Mouse (Mus musculus) CH12.LX (cell line): ENCODE measurements around the gene Naa80. TPM values are rescaled to one million over a fixed set of nuclear protein-coding genes. Genes with fewer than 3 reads are reported as not detected.

Experiments used
- DNase-seq: peaks from one replicate; pipeline ENCODE4 v3.0.0-alpha.2; 2013; ENCODE audit errors: extremely low read depth
- H3K27ac ChIP-seq: 2 replicates; pipeline ENCODE4 v1.5.1; 2012; ENCODE audit warnings: low read depth, mild to moderate bottlenecking, control low read depth, moderate library complexity; ENCODE audit not compliant: insufficient read depth
- H3K27me3 ChIP-seq: replicated peaks from 2 replicates; pipeline ENCODE3; 2012; ENCODE audit warnings: inconsistent platforms
- H3K36me3 ChIP-seq, 2 experiments: replicated peaks in 1 of 2; 2 replicates each; pipeline versions ENCODE3 to v1.6.1; 2012; ENCODE audit warnings: inconsistent platforms in 1 of 2, low read length in 1 of 2, mild to moderate bottlenecking in 1 of 2, mixed read lengths in 1 of 2, moderate library complexity in 1 of 2; ENCODE audit not compliant: control insufficient read depth in 1 of 2, insufficient read depth in 1 of 2
- H3K4me1 ChIP-seq, 2 experiments: 2 replicates each; pipeline ENCODE4 v1.6.1; 2012; ENCODE audit warnings: inconsistent platforms in 1 of 2, moderate library complexity in 1 of 2; ENCODE audit not compliant: insufficient read depth in 2 of 2, control insufficient read depth in 1 of 2
- H3K4me2 ChIP-seq: 2 replicates; pipeline ENCODE4 v1.6.1; 2012; ENCODE audit warnings: low read depth, mild to moderate bottlenecking, control low read depth; ENCODE audit not compliant: poor library complexity, insufficient read depth, severe bottlenecking
- H3K4me3 ChIP-seq, 3 experiments: fragments of 150-350 bp in 1 of 3; sonication (generic) in 1 of 3; replicated peaks in 1 of 3; 2 replicates each; pipeline versions ENCODE3 to v1.5.1; 2011 to 2012; ENCODE audit warnings: low read depth in 2 of 3, low read length in 2 of 3, mild to moderate bottlenecking in 2 of 3, moderate library complexity in 2 of 3, control low read depth in 1 of 3, improper control_type of control experiment in 1 of 3, inconsistent platforms in 1 of 3, mixed read lengths in 1 of 3; ENCODE audit not compliant: poor library complexity in 1 of 3
- H3K79me2 ChIP-seq: replicated peaks from 2 replicates; pipeline ENCODE4 v1.6.1; 2012; ENCODE audit warnings: mild to moderate bottlenecking, moderate library complexity; ENCODE audit not compliant: control insufficient read depth, poor library complexity, insufficient read depth, severe bottlenecking; ENCODE audit errors: extremely low read depth
- H3K9ac ChIP-seq: 2 replicates; pipeline ENCODE4 v1.6.1; 2012; ENCODE audit warnings: low read depth, mild to moderate bottlenecking, control low read depth, moderate library complexity; ENCODE audit not compliant: insufficient read depth
- H3K9me3 ChIP-seq: replicated peaks from 2 replicates; pipeline ENCODE3; 2012; ENCODE audit warnings: low read length, inconsistent platforms, mixed read lengths
- BHLHE40 ChIP-seq: IDR thresholded peaks from 2 replicates; pipeline ENCODE4 v1.6.1; 2011; ENCODE audit warnings: mild to moderate bottlenecking, low read depth, low read length, improper control_type of control experiment
- CHD1 ChIP-seq: IDR thresholded peaks from 2 replicates; pipeline ENCODE4 v1.6.1; 2012; ENCODE audit warnings: low read depth, low read length, improper control_type of control experiment, inconsistent platforms
- CHD2 ChIP-seq: IDR thresholded peaks from 2 replicates; pipeline ENCODE4 v1.6.1; 2011; ENCODE audit warnings: low read length, improper control_type of control experiment
- CTCF ChIP-seq, 2 experiments: IDR thresholded peaks in 1 of 2; conservative IDR thresholded peaks in 1 of 2; 2 replicates each; pipeline ENCODE4 v1.5.1; 2011 to 2012; ENCODE audit warnings: low read depth in 2 of 2, low read length in 2 of 2, improper control_type of control experiment in 1 of 2, inconsistent platforms in 1 of 2, mild to moderate bottlenecking in 1 of 2, moderate library complexity in 1 of 2
- E2F4 ChIP-seq: IDR thresholded peaks from 2 replicates; pipeline ENCODE4 v1.6.1; 2011; ENCODE audit warnings: low read depth, low read length, improper control_type of control experiment; ENCODE audit not compliant: insufficient replicate concordance
- ELF1 ChIP-seq: IDR thresholded peaks from 2 replicates; pipeline ENCODE4 v1.6.1; 2014; ENCODE audit warnings: low read depth, mild to moderate bottlenecking, inconsistent platforms, low read length, improper control_type of control experiment
- EP300 ChIP-seq: IDR thresholded peaks from 2 replicates; pipeline ENCODE4 v1.6.1; 2011; ENCODE audit warnings: low read length, improper control_type of control experiment
- ETS1 ChIP-seq: conservative IDR thresholded peaks from 2 replicates; pipeline ENCODE4 v1.6.1; 2012; ENCODE audit warnings: low read depth, mild to moderate bottlenecking, inconsistent platforms, low read length, improper control_type of control experiment, moderate library complexity
- GABPA ChIP-seq: IDR thresholded peaks from 2 replicates; pipeline ENCODE4 v1.6.1; 2012; ENCODE audit warnings: low read depth, low read length, improper control_type of control experiment, inconsistent platforms; ENCODE audit not compliant: insufficient replicate concordance
- JUND ChIP-seq: conservative IDR thresholded peaks from 2 replicates; pipeline ENCODE4 v1.6.1; 2011; ENCODE audit warnings: low read depth, low read length, improper control_type of control experiment
- KAT2A ChIP-seq: IDR thresholded peaks from 2 replicates; pipeline ENCODE4 v1.6.1; 2012; ENCODE audit warnings: low read length, improper control_type of control experiment, inconsistent platforms; ENCODE audit not compliant: insufficient replicate concordance
- MAFK ChIP-seq: IDR thresholded peaks from 2 replicates; pipeline ENCODE4 v1.6.1; 2011; ENCODE audit warnings: low read length, improper control_type of control experiment; ENCODE audit not compliant: insufficient replicate concordance
- MAX ChIP-seq: IDR thresholded peaks from 2 replicates; pipeline ENCODE4 v1.6.1; 2011; ENCODE audit warnings: low read length, improper control_type of control experiment
- MAZ ChIP-seq: IDR thresholded peaks from 2 replicates; pipeline ENCODE4 v1.6.1; 2012; ENCODE audit warnings: low read depth, mild to moderate bottlenecking, inconsistent platforms, low read length, improper control_type of control experiment, moderate library complexity
- POLR2A ChIP-seq: IDR thresholded peaks from 2 replicates; pipeline ENCODE4 v1.6.1; 2011; ENCODE audit warnings: low read depth, mild to moderate bottlenecking, improper control_type of control experiment, low read length
- POLR2AphosphoS2 ChIP-seq: IDR thresholded peaks from 2 replicates; pipeline ENCODE4 v1.6.1; 2011; ENCODE audit warnings: low read depth, low read length, improper control_type of control experiment
- RAD21 ChIP-seq: IDR thresholded peaks from 2 replicates; pipeline ENCODE4 v1.6.1; 2011; ENCODE audit warnings: low read depth, mild to moderate bottlenecking, low read length, improper control_type of control experiment, moderate library complexity
- SIN3A ChIP-seq: IDR thresholded peaks from 2 replicates; pipeline ENCODE4 v1.6.1; 2012; ENCODE audit warnings: low read length, improper control_type of control experiment, inconsistent platforms
- SMC3 ChIP-seq: IDR thresholded peaks from 2 replicates; pipeline ENCODE4 v1.6.1; 2011; ENCODE audit warnings: low read depth, low read length, improper control_type of control experiment
- TBP ChIP-seq: conservative IDR thresholded peaks from 2 replicates; pipeline ENCODE4 v1.6.1; 2011; ENCODE audit warnings: low read depth, low read length, improper control_type of control experiment
- UBTF ChIP-seq: IDR thresholded peaks from 2 replicates; pipeline ENCODE4 v1.6.1; 2012; ENCODE audit warnings: low read depth, mild to moderate bottlenecking, inconsistent platforms, low read length, improper control_type of control experiment, moderate library complexity
- USF1 ChIP-seq: IDR thresholded peaks from 2 replicates; pipeline ENCODE4 v1.6.1; 2014; ENCODE audit warnings: low read depth, mild to moderate bottlenecking, inconsistent platforms, low read length, improper control_type of control experiment
- USF2 ChIP-seq: conservative IDR thresholded peaks from 2 replicates; pipeline ENCODE4 v1.6.1; 2011; ENCODE audit warnings: low read depth, low read length, improper control_type of control experiment
- ZC3H11A ChIP-seq: IDR thresholded peaks from 2 replicates; pipeline ENCODE4 v1.6.1; 2012; ENCODE audit warnings: low read depth, mild to moderate bottlenecking, inconsistent platforms, low read length, improper control_type of control experiment
- ZMIZ1 ChIP-seq: IDR thresholded peaks from 2 replicates; pipeline ENCODE4 v1.6.1; 2012; ENCODE audit warnings: low read depth, mild to moderate bottlenecking, inconsistent platforms, low read length, improper control_type of control experiment
- ZNF384 ChIP-seq: IDR thresholded peaks from 2 replicates; pipeline ENCODE4 v1.6.1; 2012; ENCODE audit warnings: low read depth, low read length, improper control_type of control experiment, inconsistent platforms
- dilution Hi-C: fragments of 300-500 bp; cut with MboI; formaldehyde crosslinking; loops from 2 replicates; pipeline ENCODE4 v1.14.3; 2020; ENCODE audit warnings: low sequenced_read_pairs; ENCODE audit not compliant: extremely low pct_unique_long_range_greater_than_20kb, extremely low pct_ligation_motif_present
- in situ Hi-C: fragments of 300-500 bp; cut with MboI; formaldehyde crosslinking; loops from 3 replicates; pipeline ENCODE4 v1.14.3; 2019; ENCODE audit warnings: low sequenced_read_pairs, low pct_ligation_motif_present, low pct_unique_long_range_greater_than_20kb, mixed read lengths
- polyA plus RNA-seq: library from polyadenylated mRNA; unstranded; fragments of >175 nt; gene quantifications from 2 replicates; pipeline ENCODE4 v1.2.1, GENCODE M21; 2012; ENCODE audit warnings: low read depth; ENCODE audit not compliant: insufficient read length
- total RNA-seq, 2 experiments: library from RNA; depleted of rRNA; stranded (reverse); fragments of 300-350 nt in 1 of 2; fragments of >200 nt in 1 of 2; gene quantifications; 2 replicates each; pipeline ENCODE4 v1.2.3; 2012 to 2014

Naa80 gene
- total and polyA plus RNA-seq, 3 experiments: 1.7 to 9.3 (median 4.8) TPM

- peaks cover 11 to 38% of the 10 kb centered on the region in 2 experiments for H3K4me1 ChIP-seq
- peaks cover 8 to 33% of the 10 kb centered on the region in 2 experiments for H3K36me3 ChIP-seq
- no peak overlapping the region for H3K4me3 ChIP-seq
- no peak overlapping the region for H3K4me2 ChIP-seq
- no peak for DNase-seq
- H3K9ac ChIP-seq: no peak overlapping the region
- dilution Hi-C loops (no loop called here), in situ Hi-C loops (no loop called here)
- H3K79me2 ChIP-seq: no peaks in the 10 kb centered on the region
- TF ChIP-seq USF2: no peak
- no peak for TF ChIP-seq GABPA
- TF ChIP-seq ZMIZ1: no peak
- no peak for TF ChIP-seq ETS1
- no peak for TF ChIP-seq CHD1
- no peak for TF ChIP-seq RAD21
- TF ChIP-seq SIN3A: no peak
- no peak for TF ChIP-seq POLR2A
- TF ChIP-seq MAZ: no peak
- no peak for TF ChIP-seq UBTF
- no peak for TF ChIP-seq CTCF (conservative IDR thresholded peaks at IDR 0.05 in 1 of 2, IDR thresholded peaks at IDR 0.05 in 1 of 2; ENCODE audit: low read depth in 2 of 2, low read length in 2 of 2)
- TF ChIP-seq MAFK: no peak
- no peak for TF ChIP-seq EP300
- H3K9me3 ChIP-seq: no peaks in the 10 kb centered on the region
- no peak overlapping the region for H3K27ac ChIP-seq
- no peaks in the 10 kb centered on the region for H3K27me3 ChIP-seq
These were observed 3.9 kb downstream of the Naa80 start for GRCm38 (mm10) chr9:107582509-107583062.

- dilution Hi-C loops: no loop called here
- H3K9me3 ChIP-seq: no peaks in the 10 kb centered on the region
- no peak for DNase-seq
- in situ Hi-C loops: no loop called here
- no peak overlapping the region for H3K9ac ChIP-seq
- H3K4me3 ChIP-seq: no peak overlapping the region
- no peak overlapping the region for H3K27ac ChIP-seq
- H3K4me1 ChIP-seq: peaks cover 11 to 38% of the 10 kb centered on the region in 2 experiments
- H3K4me2 ChIP-seq: no peak overlapping the region
- TF ChIP-seq TBP: no peak
- no peak for TF ChIP-seq EP300
- no peak for TF ChIP-seq MAX
- no peak for TF ChIP-seq ZNF384
- no peak for TF ChIP-seq KAT2A
- no peak for TF ChIP-seq CHD2
- TF ChIP-seq JUND: no peak
- TF ChIP-seq ZC3H11A: no peak
- TF ChIP-seq BHLHE40: no peak
- no peak for TF ChIP-seq POLR2AphosphoS2
- TF ChIP-seq MAZ: no peak
- TF ChIP-seq USF1: no peak
- no peak for TF ChIP-seq E2F4
- no peak for TF ChIP-seq SMC3
- TF ChIP-seq MAFK: no peak
- TF ChIP-seq ZMIZ1: no peak
- no peak for TF ChIP-seq ELF1
- no peak for TF ChIP-seq POLR2A
- H3K36me3 ChIP-seq: peaks cover 8 to 33% of the 10 kb centered on the region in 2 experiments
- H3K27me3 ChIP-seq: no peaks in the 10 kb centered on the region
- peaks cover 5% of the 10 kb centered on the region for H3K79me2 ChIP-seq
These were observed 4.5 kb downstream of the Naa80 start for GRCm38 (mm10) chr9:107583174-107583573.
